Mouse (Mus musculus) layer of hippocampus, adult 8-10 months (tissue): ENCODE results near the gene Dstn. TPM values are rescaled to one million over a fixed set of nuclear protein-coding genes. Genes with fewer than 3 reads are reported as not detected.

Source experiments
- DNase-seq, 2 experiments: peaks; one replicate each; pipeline ENCODE4 v3.0.0; 2022; ENCODE audit warnings: low spot score in 2 of 2
- total RNA-seq, 4 experiments: library from RNA; stranded (reverse); gene quantifications; 2 replicates each; pipeline ENCODE4 v1.2.4; 2022

Gene Dstn
- total RNA-seq: 100 to 1,000 TPM; 176 to 193 (median 185) TPM

GRCm38 (mm10) chr2:143914760-143915599 is at the start of gene Dstn:
Dstn (plus strand) TSS chr2:143915320.
- peak; percentile 94 to 95 for DNase-seq

GRCm38 (mm10) chr2:143867326-143867725 is 47.8 kb upstream of the Dstn start:
- DNase-seq: peak; percentile 58 to 81

- DNase-seq: no peak
Observed at GRCm38 (mm10) chr2:143870936-143871688, 44.0 kb upstream of the Dstn start.

GRCm38 (mm10) chr2:143876026-143876425 is 39.1 kb upstream of the Dstn start:
- no peak for DNase-seq

DNA sequence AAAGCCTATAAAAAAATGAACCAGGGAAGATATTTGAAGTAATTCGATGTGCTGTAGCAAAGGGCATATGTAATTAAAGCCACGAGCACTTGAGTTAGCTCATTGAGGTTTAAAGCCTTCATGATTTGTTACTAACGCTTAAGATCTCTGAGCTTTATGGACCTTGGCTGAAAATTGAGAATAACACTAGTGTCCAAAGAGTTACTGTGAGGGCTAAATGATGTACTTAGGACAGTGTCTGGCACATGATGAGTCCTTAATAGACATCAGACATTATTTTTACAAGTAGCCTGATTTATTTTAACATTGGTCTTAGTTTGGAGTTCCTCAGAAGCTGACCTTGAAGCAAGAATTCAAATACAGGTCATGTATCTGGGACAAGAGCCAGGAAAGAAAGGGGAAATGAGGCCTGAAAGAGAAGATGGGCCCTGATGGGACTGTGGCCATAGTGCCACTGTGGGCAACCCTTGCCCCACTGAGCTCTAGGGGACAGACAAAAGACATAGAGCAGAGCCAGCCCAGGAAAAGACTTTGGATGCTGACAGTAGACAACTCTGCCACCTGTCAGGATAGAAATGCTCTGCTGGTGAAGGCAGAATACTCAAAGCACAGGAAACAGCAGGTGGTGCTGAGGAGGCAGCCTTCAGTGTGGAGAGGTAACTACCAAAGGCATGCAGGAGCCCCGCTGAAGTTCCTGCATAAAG is 38.0 kb upstream of the Dstn start:
- no peak for DNase-seq

- no peak for DNase-seq
Observed at GRCm38 (mm10) chr2:143879311-143879710, 35.8 kb upstream of the Dstn start.

DNA sequence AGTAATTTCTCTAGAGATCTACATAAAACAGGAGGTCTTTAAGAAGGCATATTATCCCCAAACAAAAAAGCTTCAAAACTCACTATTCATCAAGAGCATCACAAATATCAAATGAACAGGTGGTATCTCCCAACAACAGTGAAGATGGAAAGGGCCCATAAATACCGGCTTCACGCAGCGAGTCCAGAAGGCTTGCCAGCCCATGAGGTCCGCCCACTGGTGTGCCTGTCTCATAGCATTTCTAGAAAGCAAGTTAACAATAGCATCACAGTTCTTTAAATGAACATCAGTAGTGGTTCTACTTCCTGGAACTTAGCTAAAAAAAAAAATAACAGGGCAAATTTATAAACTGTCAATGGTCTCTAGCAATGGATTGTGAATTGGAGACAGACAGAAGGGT is 33.1 kb upstream of the Dstn start:
- DNase-seq: peak; percentile 28 to 40

DNA sequence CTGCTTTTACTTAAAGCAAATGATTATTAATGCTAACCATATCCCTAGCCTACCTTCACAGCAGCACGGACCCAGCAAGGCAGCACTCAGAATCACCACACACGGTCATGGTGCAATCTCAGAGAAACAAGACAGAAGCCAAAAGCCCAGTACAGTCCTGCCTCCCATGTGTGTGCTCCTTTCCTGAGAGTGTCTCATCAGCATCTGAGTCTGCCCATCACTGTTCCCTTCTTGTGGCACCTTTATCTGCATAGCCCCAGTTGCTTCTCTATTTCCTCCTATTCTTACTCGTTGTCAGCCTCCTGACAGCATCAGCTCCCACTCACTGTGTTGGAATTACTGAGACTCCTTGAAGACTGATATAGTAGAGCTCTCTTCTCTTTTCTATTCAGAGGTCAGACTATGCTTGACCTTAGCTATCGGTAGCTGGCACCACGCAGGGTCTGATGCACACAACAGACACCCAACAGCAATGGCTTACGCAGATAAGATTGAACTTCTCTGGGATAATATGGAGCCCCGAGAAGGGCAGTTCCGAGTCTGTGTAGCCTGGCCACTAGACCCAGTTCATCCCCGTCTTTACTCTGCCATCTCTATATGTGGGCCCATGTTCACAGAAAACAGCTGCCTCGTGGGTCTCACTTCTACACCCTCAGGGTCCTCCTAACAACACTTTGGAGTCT is 32.4 kb upstream of the Dstn start:
- DNase-seq: no peak

DNA sequence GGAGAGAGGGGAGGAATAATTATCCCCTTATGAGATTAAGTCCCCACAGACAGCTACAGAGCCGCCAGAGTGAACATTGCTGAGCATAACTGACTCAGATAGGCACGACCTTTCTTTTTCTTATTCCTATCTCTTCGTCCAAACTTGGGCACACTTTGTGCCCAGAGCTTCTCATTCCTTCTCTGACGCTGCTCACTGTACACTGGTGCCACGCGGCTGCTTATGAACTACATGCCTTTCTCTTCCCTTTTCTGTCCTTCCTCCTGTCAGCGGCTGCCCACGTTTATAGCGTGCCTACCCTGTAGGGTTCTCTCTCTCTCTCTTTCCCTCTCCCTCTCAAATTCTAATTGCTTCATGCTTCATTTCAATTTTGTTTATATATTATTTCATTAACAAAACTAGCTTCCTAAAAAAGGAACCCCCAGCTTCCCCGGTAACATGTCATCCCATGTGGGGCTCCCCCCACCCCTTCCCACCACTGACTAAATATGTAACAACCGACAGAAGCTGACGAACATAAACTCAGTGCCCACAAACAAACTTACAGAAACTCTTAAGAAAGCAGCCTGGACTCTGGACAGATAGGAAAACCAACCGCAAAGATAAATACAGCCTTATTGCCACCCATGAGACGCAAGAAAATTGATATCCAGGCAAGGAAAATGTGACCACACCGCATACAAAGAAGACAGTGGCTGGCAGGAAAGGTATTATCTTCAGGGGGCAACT is 25.8 kb upstream of the Dstn start:
- no peak for DNase-seq

- DNase-seq: no peak
Observed at GRCm38 (mm10) chr2:143889860-143890433, 25.2 kb upstream of the Dstn start.

DNA sequence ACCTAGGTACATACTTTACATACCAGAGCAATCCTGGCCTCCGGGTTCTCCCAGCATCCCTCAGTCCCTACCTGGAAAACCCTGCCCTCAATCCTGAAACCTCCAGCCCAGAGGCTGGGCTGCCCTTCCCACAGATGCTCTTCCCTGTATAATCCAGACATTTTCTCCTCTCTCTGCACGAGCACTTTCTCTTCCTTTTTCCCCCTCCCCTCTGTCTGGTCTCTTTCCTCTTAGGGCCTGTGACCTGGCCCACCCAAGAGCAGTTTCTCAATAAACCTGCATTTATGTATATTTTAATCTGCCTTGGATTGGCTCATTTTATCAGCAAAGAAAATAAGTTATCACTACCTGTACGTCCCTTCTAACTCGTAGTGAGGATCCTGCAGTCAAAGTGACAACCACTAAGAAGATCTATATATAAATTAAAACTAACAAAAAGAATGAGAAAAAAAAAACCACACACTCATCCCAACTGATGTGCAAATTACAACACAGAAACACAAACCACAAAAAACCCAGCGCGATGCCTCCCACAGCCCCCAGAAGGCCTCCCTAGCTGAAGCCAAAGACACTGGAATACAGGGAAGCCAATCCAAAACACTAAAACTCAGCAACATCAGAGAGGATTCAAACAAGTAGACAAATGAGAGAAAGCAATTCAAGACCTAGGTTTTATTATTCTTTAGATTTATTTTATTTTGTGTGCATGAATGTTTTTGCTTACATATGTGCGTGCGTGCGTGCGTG is 23.6 kb upstream of the Dstn start:
- DNase-seq: no peak

- DNase-seq: no peak
Observed at GRCm38 (mm10) chr2:143899470-143900220, 15.5 kb upstream of the Dstn start.

DNA sequence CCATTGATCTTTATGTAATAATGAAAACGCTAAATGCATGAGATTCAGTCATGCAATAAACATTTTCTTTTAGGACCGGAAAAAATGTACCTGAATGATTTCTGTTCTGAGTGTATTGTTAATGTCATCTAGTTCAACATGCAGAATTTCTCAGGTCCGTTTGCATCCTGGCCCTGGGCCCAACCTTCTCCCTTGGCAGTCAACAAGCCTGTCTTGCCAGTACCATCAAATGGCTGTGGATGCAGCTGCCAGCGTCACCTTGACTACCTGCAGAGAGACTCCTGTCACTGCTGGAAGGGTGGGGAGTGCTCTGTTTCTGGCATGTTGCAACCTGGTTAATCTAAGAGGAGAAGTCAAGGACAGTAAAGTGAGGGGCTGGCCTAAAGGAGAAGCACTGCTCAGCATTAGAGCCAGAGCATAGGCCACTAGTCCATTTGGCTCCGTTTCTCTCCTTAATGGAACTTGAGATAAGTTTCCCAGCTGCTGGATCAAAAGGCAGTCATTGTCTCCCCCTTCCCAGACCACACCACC is 14.2 kb upstream of the Dstn start:
- no peak for DNase-seq

GRCm38 (mm10) chr2:143903376-143904045 is 11.6 kb upstream of the Dstn start:
- DNase-seq: no peak

- no peak for DNase-seq
Observed at GRCm38 (mm10) chr2:143904896-143905295, 10.2 kb upstream of the Dstn start.

DNA sequence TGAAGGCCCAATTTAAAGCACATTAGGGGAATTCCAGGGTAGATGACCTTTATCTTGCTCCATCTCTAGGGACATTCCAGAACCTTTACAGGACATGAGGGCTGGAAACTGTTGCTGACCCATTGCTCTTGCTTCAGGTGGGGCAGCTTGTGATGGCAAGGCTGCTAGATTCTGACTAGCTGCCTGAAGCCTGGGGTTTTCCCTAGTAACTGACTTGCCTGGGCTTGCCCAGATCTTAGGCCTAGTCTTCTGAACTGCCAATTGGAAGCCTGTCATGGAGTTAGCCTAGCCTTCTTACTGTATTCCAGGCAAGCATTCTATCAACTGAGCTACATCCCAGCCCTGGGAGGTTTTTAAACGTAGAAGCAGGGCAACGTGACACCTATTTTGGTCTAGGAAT is 5.9 kb upstream of the Dstn start:
- no peak for DNase-seq

GRCm38 (mm10) chr2:143912199-143912598 is 2.9 kb upstream of the Dstn start:
- DNase-seq: no peak

DNA sequence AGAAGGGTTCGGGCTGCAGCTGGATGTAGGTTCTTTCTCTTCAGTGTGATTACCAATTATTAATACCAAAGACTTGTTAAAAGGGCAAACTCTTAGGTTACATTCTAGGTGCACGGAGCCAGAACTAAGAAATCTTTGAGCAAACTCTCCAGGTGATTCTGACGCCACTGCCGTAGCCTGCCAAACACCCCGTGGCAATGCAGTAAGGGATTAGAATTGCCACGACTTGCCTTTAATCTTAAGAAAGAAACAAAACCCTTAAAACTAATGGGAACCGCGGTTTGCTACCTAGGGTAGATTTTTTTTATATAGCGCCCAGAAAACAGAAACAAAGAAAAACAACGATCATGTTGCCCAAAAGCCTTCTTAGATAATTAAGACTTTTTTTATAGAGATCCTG is 899 bp upstream of the Dstn start:
- no peak for DNase-seq
